Mouse (Mus musculus): ENCODE measurements around the gene Tnrc18. TPM values are rescaled to one million over a fixed set of nuclear protein-coding genes. Genes with fewer than 3 reads are reported as not detected.

Tnrc18 gene
- total RNA-seq, 2 experiments from 2014 or later = 36.2 to 37.1 TPM

DNA sequence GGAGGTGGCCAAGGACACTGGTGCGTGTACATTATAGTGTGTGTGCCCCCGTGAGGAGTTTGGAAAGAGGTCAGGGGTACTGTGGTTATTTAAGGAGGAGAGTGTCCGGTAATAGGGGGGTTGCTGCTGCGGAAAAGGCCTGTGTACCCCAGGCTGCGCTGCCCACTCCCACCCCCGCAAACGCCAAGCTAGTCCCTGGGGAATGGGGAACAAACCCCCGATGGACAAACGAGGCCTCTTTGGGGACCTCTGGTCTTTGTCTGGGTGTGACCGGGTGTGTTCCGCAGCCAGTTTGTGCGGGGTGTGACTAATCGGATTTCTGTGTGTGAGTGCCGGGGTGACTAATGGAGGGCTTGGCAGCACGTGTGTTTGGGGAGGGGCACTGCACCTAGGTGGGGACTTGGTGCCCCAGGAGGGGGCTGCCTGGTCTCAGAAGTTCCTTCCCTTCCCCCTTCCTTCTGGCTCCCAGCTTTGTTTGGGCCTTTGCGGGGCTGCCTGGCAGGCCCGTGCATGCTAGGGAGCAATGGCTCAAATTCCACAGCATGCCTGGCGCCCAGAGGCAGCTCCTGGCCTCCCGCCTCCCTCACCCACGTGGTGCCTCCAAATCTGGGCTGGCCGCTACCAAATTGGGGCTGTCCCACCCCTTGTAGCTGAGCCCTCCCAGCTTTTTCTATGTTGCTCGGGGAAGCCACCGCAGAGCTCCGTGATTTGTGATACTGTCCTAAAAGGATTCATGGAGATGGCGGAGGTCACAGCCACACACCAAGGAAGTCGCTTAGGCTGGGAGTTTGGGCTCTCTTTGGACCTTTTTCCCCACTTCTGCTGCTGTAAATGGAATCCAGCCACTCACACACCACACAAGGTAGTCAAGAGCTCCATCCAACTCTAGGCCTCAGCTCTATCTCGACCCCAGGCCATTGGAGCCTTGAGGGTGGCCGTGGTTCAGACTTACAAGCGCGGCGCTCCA, 5.9 kb upstream of the Tnrc18 start:
- intact Hi-C loops (cut with DNase I; ENCODE audit: low total_unique reads) = no loop called here
- peak; percentile 93 for DNase-seq

DNA sequence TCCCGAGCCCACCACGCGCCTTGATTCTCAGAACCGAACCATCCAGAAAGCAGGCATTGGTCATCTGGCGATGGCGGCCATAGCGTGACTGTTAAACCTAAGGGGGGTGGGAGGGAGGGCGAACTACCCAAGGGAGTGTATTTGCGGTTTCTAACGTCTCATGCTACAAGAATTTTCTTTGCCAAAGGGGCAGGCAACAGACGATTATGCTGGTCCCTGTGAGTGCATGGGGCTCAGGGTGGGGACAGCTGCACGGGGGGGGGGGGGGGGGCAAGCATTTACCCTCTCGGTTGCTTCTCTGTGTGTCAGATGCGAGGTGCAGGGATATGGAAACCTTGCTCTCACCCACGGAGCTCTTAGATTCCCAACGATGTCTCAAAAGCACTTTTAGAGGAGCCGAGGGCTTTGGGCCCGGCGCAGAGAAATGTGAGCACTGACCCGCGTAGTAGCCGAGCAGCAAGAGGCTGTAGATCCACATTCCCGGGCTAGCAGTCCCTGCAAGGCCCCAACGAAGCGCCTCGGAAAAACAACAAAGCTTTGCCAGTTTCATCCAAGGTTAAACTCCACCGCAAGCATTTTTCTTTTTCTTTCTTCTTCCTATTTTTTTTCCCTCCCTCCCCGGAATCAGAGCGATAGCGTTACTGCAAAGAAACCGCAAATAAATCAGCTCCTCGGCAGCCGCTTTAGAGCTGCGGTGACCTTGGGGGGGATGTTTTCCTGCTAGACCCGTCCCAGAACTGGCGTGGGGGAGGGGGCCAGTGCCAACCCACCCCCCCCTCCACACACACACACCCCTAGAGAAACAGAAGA, 5.0 kb upstream of the Tnrc18 start:
- peak; percentile 49 for DNase-seq
- intact Hi-C loops (cut with DNase I; ENCODE audit: low total_unique reads) = no loop called here

DNA sequence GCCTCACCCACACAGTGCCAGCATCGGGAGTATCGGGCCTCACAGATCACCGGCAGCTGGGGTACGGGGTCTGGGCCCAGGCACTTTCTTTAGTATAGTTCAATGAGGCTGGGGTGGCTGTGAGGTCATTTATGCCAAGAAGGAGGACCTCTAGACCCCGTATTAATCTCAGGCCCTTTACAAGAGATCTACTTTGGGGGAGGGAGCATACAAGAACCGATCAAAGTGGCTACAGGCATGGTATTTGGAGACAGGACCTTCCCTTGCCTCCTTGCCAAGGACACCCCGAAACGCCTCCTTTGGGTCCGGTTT, 4.5 kb upstream of the Tnrc18 start:
- DNase-seq = no peak
- intact Hi-C loops (cut with DNase I; ENCODE audit: low total_unique reads) = no loop called here

DNA sequence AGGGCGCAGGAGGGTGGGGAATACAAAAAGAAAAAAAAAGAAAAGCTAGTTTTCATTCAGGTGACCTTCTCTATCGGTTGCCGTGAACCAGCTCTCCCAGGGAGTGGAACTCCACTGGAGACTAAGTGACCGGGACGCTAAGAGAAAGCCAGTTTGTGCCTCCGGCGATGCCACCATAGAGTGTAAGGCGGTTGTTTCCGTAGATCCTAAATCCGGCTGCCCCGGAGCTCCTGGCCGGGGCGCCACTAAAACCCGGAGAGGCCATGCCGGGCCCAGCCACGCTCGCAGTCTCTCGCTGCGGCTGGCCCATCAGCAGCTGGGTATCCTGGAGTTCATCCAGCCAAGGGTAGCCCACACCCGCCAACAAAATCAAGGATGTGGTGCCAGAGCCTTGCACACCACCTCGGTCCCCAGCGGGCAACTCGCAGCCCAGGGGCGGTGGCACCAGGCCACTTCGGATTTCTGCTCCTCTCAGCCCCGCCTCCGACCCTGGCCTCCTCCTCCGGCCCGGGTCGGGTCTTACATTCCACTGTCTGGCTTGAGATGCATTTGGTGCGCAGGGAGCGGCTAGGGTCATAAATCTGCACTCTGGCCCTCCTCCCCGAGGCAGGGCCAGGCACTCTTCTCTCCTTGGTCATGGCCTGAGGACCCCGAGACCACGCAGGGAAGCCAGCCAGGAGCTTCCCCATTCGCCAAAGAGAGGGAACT, 4.0 kb upstream of the Tnrc18 start:
- intact Hi-C loops (cut with DNase I; ENCODE audit: low total_unique reads) = no loop called here
- DNase-seq = peak; percentile 96

DNA sequence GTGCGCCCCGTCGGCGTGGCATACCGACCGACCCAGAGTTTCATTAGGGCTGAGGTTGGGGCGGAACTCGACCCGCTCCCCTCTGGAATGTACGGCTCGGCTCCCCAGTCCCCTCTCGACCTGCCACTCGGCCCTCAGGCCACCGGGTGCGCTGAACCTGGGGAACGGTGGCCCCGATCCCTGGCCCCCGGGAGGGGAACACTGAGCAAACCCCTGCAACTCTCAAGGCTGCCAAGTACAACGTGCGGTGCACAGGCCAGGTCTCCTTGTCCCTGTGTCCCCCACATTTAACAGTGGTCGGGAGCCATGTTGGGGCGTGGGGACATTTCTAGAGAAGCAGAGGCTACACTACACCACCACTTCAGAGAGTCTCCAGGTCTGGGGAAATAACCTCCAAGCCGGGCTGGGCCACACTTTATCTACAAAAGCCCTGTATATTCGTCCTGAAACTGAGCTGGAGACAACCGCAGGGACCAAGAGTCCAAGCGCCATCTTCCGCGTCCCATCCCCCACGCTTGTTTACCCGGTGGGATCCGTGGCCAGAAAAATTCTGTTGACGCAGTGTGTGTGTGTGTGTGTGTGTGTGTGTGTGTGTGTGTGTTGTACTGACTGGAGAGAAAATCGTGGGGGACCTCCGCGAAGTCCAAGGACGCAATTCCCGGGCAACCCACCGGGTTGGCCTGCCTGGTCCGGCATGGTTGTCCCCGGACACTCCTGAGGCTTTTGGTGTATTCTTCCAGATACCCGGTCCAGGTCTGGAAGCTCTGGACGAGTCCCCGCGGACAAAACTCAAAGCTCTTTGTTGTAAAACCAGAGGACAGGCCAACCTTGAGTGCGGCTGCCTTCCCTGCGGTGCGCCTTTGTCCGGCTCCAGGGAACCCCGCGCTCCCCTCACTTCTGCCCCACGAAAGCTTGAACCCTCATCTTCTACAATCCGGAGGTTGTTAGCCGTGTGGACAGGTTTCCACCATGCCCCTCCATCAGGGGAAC, 3.1 kb upstream of the Tnrc18 start:
- intact Hi-C loops (cut with DNase I; ENCODE audit: low total_unique reads) = no loop called here
- DNase-seq = peak; percentile 78

DNA sequence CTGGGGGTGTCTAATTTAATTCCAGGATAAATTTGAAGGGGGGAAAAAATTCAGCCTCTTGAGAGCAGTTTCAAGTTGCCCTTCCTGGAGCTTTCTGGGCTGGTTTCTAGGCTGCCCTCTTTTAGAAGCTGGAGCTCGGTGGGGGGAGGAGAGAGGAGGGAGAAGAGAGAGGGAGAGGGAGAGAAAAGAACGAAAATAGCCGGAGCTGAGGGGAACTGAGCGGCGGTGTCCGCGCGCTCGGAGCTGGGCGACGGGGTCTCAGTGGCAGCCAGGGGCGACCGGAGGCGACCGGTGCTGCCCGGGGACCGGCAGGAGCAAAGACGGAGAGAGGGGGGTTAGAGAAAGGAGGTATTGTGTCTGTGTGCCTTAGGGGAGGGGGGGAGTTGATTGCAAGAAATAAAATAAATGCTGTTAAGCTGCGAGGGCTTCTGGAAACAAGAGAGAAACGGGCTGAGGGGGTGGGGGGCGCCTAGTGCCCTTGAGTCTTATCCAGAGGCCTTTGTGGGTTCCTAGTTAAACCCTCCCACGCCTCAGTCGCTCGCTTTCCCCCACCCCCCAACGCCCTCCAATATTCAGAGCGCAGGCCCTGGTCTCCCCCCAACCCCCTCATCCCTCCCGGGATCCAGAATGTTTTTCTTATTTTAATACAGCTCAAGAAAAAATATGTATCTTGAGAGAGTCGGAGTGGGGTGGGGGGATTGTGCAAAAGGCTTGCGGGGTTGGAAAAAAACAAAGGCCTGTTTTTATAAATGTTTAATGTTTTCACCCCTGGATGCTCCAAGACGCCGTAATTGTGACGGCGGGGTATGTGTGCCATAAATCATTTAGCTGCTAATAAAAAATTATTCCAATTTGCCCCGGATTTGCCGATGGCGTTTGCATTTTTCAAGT, 2.2 kb upstream of the Tnrc18 start:
- DNase-seq = peak; percentile 73
- intact Hi-C loops (cut with DNase I; ENCODE audit: low total_unique reads) = no loop called here

DNA sequence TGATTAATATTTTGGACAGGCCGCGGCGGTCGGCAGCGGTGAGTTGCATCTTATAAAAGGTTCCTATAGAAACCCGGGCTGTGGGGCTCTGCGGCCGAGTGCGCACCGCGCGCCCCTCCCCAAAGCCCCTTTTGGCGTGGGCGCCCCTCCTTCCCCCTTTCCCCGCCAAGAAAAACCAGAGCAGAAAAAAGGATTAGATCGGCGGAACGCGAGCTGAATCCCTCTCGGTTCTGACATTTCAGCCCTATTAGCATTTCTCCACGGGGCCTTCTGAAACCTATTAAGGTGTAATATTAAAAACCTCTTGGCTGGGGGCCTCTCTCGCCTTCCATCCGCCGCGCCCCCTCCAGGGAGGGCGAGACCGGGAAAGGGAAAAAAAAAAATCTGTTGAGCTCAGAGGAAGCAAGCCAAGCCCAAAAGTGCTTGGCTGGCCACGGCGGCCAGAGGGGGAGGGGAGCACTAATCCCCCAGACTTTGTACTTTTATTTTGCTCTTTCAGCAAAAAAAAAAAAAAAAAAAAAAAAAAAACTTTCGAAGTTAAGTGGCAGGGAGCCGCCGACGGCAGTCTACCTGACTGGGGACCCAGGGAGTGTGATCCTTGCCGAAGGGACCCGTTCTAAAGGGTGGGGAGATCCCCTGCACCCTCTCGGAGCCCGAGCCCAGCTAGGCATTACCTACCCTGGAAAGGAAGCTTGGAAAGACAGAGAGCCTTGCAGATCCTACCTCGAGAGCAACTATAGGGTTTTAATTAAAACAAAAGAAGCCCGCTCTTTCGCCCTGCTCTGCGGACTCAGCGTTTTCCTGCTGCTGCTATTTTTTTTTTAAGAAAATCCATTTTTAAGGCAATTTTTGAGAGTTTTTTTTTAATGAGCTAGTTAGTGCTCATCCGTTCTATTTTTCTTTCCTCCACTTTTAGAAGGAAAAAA, 1.2 kb upstream of the Tnrc18 start:
- intact Hi-C loops (cut with DNase I; ENCODE audit: low total_unique reads) = no loop called here
- DNase-seq = peak; percentile 80

DNA sequence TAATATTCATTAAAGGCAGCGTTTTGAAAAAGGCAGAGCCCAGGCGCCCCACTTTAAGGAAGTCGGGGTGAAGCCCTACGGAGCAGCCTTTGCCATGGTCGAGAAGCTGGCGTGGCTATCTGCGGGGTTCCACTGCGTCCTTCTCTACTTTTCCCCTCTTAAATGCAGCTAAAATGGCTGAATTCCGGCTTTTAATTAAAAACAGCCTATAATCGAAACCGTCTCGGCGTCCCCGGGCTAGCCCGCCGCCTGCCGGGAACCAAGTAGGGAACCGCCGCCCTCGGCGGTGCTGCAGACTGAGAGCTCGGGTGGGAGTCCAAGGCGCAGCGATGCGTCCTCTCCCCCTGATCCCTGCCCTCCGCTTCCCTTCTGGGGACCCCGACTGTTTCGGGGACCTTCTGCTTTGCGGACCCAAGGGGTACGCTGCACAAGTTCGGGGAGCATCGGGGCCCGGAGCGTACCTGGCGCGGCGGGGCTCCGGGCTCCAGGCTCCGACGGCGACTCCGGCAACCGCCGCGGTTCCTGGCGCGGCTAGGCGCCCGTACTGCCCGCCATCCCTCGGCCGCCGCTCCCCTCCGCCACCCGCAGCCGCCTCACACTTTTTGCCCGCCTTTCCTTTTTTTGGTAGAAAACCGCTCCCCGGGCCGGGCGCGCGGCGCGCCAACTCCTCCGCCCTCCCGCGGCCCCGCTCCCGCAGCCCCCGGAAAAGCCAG, 495 bp downstream of the Tnrc18 start:
- intact Hi-C loops (cut with DNase I; ENCODE audit: low total_unique reads) = no loop called here
- peak; percentile 73 for DNase-seq

DNA sequence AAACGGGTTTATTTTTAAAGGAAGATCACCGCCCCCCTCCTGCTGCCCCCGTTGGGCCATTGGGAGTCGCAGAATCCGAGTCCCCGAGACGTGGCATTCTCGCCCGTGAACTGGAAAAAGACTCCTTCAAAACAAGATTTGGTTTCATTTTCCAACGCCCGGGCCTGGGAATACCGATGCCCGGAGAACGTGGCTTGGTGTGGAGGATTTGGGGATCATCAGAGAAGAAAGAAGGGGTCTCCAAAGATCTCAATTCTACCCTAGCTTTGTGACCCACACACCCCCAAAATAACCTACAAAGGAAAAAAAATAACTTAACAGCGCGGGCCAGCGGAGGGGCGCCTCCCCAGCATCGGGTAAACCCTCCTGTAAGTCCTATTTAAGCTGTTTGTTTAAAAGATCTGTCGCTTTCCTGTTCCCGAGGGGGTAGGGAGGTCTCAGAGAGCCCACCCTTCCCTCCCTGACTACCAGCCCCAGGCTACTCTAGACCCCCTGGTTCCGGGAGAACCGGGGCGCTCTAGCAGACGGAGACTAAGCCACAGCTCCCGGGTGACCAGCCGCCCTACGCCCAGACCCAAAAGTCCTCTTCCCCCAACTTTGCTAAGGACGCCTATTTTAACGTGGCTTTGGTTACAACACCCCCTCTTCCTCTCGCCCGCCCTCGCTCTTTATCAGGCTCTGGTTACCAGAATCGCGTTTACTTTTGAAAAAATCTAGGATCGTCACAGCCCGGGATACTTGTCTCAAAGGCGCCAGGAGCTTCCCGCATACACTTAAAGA, 1.2 kb downstream of the Tnrc18 start:
- DNase-seq = peak; percentile 53
- intact Hi-C loops (cut with DNase I; ENCODE audit: low total_unique reads) = no loop called here

DNA sequence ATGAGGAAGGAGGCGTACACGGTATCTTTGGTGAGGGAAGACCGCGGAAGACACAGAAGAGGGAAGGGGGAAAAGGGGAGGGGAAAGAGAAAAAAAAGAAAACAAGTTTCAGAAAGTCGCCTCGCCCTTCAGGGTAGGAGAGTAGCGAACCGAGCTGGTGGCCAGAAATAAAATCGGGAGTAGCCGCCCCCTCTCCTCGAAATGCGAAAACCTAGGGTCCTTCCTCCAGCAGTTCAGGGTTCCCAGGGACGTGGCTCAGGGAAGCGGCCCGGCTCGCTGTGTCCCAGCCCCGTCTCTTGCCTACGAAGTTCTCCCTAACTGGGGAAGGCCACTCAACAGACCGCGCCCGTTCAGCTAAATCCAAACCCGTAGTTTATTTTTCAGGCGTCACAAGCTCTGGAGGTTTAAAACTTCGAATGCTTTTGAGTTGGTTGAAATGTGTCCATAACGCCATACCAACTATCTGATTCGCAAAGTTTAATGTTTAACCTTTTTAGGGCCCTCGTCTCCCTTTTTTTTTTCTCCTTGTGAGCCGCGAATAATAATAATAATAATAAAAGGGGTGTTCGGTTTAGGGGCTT, 2.0 kb downstream of the Tnrc18 start:
- intact Hi-C loops (cut with DNase I; ENCODE audit: low total_unique reads) = no loop called here
- peak; percentile 38 for DNase-seq

DNA sequence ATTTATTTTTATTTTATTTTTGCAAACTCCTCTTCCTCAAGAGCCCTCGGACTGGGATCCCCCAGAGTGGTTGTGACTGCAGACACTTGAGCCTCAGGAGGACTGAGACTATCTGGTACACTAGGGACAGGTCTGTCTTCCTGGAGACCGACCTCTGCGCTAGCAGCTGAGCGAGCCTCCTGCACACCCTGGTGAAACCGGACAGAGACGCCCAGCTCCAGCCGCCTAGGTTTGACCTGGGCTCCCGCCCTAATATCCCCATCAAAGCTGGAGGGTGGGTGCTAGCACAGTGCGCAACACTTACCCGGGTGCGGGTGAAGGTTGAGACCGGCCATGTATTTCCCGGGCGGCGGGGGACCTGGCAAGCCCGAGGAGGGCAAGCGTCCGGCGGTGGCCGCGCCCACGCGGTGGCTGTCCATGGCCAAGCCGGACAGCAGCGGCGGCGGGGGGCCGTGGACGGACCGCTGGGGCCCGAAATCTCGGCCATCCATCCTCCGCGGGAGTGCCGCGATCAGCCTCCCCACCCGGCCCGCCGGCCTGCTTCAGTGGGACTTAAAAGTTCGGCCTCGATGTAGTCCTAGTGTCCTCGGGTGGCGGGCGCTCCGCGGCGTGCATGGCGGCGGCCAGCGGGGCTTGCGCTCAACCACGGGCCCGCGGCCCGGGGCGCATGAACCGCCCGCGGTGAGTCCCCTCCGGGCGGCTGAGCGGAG, 2.6 kb downstream of the Tnrc18 start:
- intact Hi-C loops (cut with DNase I; ENCODE audit: low total_unique reads) = loop anchor here (5.0 kb wide), 1 partner anchor 43 kb away; no protein-coding TSS in a partner anchor
- DNase-seq = peak; percentile 61

DNA sequence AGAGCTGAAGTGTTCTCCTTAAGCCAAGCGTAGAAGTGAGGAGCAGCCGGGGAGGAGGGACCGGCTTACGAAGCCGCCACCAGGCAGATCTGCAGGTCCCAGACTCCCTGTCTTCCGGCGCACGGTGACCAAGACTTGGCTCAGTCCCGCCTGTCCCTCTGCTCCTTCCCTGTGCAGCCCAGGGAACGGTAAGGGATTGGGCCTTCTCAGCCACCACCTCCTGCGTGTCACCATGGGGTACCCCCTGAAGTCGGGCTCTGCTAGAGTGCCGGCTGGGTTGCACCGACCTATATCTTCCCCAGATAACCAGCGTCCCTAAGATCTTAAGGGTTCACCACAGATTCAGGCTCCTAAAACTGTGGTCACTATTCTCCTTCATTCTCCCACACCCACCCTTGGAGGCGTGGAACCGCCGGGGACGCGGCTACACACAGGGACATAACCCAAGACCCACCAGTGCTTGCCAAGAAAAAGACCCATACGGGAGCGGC, 3.3 kb downstream of the Tnrc18 start:
- DNase-seq = peak; percentile 53
- intact Hi-C loops (cut with DNase I; ENCODE audit: low total_unique reads) = loop anchor here (5.0 kb wide), 1 partner anchor 42 kb away; no protein-coding TSS in a partner anchor

DNA sequence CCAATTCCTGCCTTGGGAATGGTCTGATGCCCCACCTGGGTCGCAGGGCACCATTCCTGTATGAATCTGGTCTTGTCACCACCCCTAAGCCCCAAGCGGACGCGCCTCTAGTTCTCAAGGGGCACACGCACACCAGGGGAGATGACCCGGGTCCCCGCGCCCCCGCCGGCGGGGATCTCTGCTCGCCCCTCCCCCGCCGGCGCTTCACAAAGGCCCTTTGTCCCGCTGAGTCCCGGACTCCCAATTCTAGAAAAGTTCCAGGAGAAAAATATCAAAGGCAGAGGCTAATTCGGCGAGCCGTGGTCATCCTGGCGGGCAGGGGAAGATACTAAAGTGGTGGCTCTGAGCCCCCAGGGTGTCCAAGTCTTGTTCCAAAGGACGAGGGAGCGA, 3.7 kb downstream of the Tnrc18 start:
- intact Hi-C loops (cut with DNase I; ENCODE audit: low total_unique reads) = loop anchor here (5.0 kb wide), 1 partner anchor 41 kb away; no protein-coding TSS in a partner anchor
- peak; percentile 22 for DNase-seq

Data from gastrocnemius, postnatal 14 days (tissue).